Mouse (Mus musculus): ENCODE measurements at regions not wholly inside any gene's neighbourhood (a gene's known extent, or its start where the extent isn't known, plus 50 kb on each side); places are given as distances from the start of the nearest gene placed in this dataset.
A peak's percentile ranks its signal among the peaks of the same experiment; 100 is the strongest.

DNA sequence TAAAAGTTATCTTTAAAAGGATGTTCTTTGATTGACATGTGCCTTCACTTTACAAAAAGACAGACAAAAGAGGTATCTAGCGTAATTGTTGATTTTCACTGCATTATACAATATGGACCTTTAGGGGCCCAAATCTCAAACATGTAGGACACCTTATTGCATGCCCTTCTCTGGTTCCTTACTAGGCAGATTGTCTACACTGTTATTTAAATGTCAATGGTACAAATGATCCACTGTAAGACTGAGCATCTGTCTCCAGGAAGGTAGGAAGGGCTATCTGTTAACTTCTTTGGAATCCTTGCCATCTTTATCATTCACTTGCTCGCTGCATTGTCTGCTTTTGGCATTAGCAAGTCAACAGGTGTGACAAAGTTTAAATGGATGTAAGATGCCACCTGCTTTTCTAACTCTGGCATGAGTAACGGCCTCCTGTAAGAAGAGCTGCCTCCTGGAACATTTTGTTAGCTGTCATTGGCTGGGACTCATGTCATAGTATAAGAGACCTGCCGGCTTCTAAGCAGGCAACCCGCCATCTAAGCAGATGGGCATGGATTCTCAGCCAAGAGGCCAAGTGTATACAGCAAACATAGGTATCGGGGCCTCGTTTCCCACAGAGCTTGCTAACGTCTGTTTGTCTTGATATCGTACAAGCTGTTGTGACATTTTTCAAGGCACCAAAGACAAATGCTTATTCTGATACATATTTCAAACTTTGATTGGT lies 560.0 kb upstream of the Adgrl2 start:
- H3K4me2 ChIP-seq (ENCODE audit: low read depth, low read length): no peak overlapping the region
- 83% methylated on average over 9 of the region's 9 CpGs for WGBS
- H3K4me3 ChIP-seq (ENCODE audit: low read depth, low read length): no peak overlapping the region
- H3K27ac ChIP-seq (ENCODE audit: low read depth, low read length): no peak overlapping the region
- no peak for ATAC-seq (ENCODE audit: low read depth)
- no peaks in the 10 kb centered on the region for H3K9me3 ChIP-seq (ENCODE audit: control insufficient read depth, low read length)
- no peak overlapping the region for H3K9ac ChIP-seq (replicated peaks; ENCODE audit: low read depth, low read length)
- H3K36me3 ChIP-seq (ENCODE audit: control insufficient read depth, insufficient read depth, low read length): no peaks in the 10 kb centered on the region
- H3K4me1 ChIP-seq (ENCODE audit: control insufficient read depth, insufficient read depth, low read length): no peaks in the 10 kb centered on the region
- H3K27me3 ChIP-seq (ENCODE audit: control insufficient read depth, insufficient read depth, low read length): no peaks in the 10 kb centered on the region

DNA sequence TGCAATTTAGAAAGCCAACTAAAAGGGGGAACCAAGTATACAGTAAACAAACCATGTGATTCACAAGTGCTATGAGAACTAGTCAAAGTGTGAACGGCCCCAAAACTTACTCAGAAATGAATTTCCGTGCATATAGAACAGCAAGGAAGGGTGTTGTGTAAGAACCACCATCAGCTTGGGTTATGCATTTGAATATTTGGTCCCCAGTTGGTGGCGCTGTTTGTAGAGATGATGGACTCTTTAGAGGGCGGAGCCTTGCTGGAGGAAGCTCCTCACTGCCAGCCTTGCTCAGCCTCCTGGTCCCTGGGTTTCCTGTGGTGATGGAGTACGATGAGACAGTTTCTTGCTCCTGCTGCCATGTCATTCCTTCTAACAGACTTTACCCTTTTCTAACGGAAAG lies 556.7 kb upstream of the Adgrl2 start:
- no peaks in the 10 kb centered on the region for H3K4me1 ChIP-seq (ENCODE audit: control insufficient read depth, insufficient read depth, low read length)
- H3K27me3 ChIP-seq (ENCODE audit: control insufficient read depth, insufficient read depth, low read length): no peaks in the 10 kb centered on the region
- H3K4me3 ChIP-seq (ENCODE audit: low read depth, low read length): no peak overlapping the region
- no peaks in the 10 kb centered on the region for H3K36me3 ChIP-seq (ENCODE audit: control insufficient read depth, insufficient read depth, low read length)
- no peak overlapping the region for H3K27ac ChIP-seq (ENCODE audit: low read depth, low read length)
- ATAC-seq (ENCODE audit: low read depth): no peak
- no peak overlapping the region for H3K9ac ChIP-seq (replicated peaks; ENCODE audit: low read depth, low read length)
- H3K4me2 ChIP-seq (ENCODE audit: low read depth, low read length): no peak overlapping the region
- H3K9me3 ChIP-seq (ENCODE audit: control insufficient read depth, low read length): no peaks in the 10 kb centered on the region
- WGBS: 78% methylated on average over 6 of the region's 6 CpGs

DNA sequence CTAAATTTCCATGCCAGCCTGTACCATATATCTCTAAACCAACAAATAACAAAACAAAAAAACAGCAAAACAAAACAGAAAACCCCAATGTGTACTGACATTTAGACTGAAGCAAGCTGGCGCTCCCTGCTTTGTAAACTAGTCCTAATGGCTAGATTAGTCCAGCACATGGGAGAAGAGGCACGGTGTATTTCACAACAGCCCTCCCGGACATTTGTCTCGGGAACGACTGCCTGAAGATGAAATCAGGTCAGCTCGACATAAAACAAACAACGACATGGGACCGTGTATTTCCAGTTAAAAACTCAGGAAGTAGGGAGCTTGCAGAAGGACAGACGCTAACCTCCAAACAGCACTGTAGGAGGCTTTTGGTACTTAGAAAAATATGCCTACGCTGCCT lies 555.9 kb upstream of the Adgrl2 start:
- Histone ChIP-seq H3K4me2 (ENCODE audit: low read depth, low read length) (no peak overlapping the region), H3K9ac (replicated peaks; ENCODE audit: low read depth, low read length) (no peak overlapping the region), H3K4me3 (ENCODE audit: low read depth, low read length) (no peak overlapping the region), H3K9me3 (ENCODE audit: control insufficient read depth, low read length) (no peaks in the 10 kb centered on the region), H3K27ac (ENCODE audit: low read depth, low read length) (no peak overlapping the region), H3K4me1 (ENCODE audit: control insufficient read depth, insufficient read depth, low read length) (no peaks in the 10 kb centered on the region), H3K36me3 (ENCODE audit: control insufficient read depth, insufficient read depth, low read length) (no peaks in the 10 kb centered on the region), H3K27me3 (ENCODE audit: control insufficient read depth, insufficient read depth, low read length) (no peaks in the 10 kb centered on the region)
- WGBS: 61% methylated on average over 10 of the region's 10 CpGs
- no peak for ATAC-seq (ENCODE audit: low read depth)

DNA sequence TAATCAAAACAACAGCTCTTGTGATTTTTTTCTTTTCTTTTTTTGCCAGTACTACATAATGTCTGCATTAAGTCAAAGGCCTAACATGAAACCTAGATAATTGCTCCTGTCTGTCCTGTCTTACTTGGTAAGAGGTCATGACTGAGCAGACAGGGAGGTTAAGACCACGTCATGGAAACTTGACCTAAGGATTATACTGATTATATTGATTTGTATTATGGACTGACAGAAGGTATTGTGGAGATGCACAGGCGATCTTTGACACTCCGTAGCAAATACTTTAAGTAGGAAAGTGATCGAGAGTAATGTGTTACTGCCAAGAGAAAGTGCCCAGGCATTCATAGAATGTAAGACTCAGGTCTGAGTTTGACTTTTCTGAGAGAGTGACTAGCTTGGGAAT lies 543.8 kb upstream of the Adgrl2 start:
- H3K4me2 ChIP-seq (ENCODE audit: low read depth, low read length): no peak overlapping the region
- no peak overlapping the region for H3K4me3 ChIP-seq (ENCODE audit: low read depth, low read length)
- WGBS: 79% methylated on average over 4 of the region's 4 CpGs
- no peaks in the 10 kb centered on the region for H3K4me1 ChIP-seq (ENCODE audit: control insufficient read depth, insufficient read depth, low read length)
- no peak for ATAC-seq (ENCODE audit: low read depth)
- no peaks in the 10 kb centered on the region for H3K36me3 ChIP-seq (ENCODE audit: control insufficient read depth, insufficient read depth, low read length)
- no peak overlapping the region for H3K27ac ChIP-seq (ENCODE audit: low read depth, low read length)
- no peak overlapping the region for H3K9ac ChIP-seq (replicated peaks; ENCODE audit: low read depth, low read length)
- no peaks in the 10 kb centered on the region for H3K9me3 ChIP-seq (ENCODE audit: control insufficient read depth, low read length)
- no peaks in the 10 kb centered on the region for H3K27me3 ChIP-seq (ENCODE audit: control insufficient read depth, insufficient read depth, low read length)

DNA sequence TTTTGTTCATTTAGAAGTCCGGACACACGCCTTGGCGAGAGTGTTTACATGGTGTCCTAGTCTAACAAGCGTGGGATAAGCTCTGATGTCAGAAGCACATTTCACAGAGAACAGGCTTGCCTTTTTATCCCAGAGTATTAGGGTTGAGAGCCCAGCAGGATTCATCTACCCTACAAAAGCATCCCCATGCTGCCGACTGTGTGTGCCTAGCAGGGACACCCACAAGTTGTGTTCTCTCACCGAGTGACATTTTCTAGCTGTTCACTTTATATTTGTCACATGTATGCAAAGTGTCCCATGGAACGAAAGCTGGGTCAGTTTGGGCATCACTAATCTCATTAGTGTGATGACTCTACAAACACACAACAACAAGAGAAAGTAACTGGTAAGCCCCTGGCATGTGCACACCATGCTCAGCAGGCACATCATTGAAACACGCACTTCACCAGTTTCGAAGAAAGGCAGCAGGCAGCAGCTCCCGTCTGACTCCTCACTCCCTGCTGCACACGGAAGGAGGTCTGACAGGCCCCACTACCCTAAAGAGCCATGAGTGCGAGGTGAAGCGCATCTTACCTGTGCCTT lies 539.8 kb upstream of the Adgrl2 start:
- no peaks in the 10 kb centered on the region for H3K27me3 ChIP-seq (ENCODE audit: control insufficient read depth, insufficient read depth, low read length)
- ATAC-seq (ENCODE audit: low read depth): no peak

DNA sequence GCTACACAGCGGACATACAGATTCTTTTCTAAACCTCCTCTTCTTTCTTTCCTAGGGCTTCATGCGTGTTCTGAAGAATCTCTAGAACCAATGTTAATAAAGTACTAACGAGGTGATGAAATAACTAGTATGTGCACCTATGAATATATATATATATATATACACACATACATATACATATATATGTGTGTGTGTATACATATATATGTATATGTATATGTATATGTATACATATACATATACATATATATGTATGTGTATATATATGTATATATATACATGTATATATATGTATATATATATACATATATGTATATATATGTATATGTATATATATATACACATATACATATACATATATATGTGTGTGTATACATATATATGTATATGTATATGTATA lies 536.2 kb upstream of the Adgrl2 start:
- Histone ChIP-seq H3K27ac (ENCODE audit: low read depth, low read length) (no peak overlapping the region), H3K9me3 (ENCODE audit: control insufficient read depth, low read length) (no peaks in the 10 kb centered on the region), H3K4me1 (ENCODE audit: control insufficient read depth, insufficient read depth, low read length) (no peaks in the 10 kb centered on the region), H3K27me3 (ENCODE audit: control insufficient read depth, insufficient read depth, low read length) (no peaks in the 10 kb centered on the region), H3K9ac (replicated peaks; ENCODE audit: low read depth, low read length) (no peak overlapping the region), H3K36me3 (ENCODE audit: control insufficient read depth, insufficient read depth, low read length) (no peaks in the 10 kb centered on the region), H3K4me3 (ENCODE audit: low read depth, low read length) (no peak overlapping the region), H3K4me2 (ENCODE audit: low read depth, low read length) (no peak overlapping the region)
- no peak for ATAC-seq (ENCODE audit: low read depth)
- 93% methylated on average over 3 of the region's 3 CpGs for WGBS

More for the DNA sequence above, 539.8 kb upstream of the Adgrl2 start:
- 84% methylated on average over 13 of the region's 13 CpGs for WGBS
- Histone ChIP-seq H3K36me3 (ENCODE audit: control insufficient read depth, insufficient read depth, low read length) (no peaks in the 10 kb centered on the region), H3K9ac (replicated peaks; ENCODE audit: low read depth, low read length) (no peak overlapping the region), H3K9me3 (ENCODE audit: control insufficient read depth, low read length) (no peaks in the 10 kb centered on the region), H3K27ac (ENCODE audit: low read depth, low read length) (no peak overlapping the region), H3K4me1 (ENCODE audit: control insufficient read depth, insufficient read depth, low read length) (no peaks in the 10 kb centered on the region), H3K4me3 (ENCODE audit: low read depth, low read length) (no peak overlapping the region), H3K4me2 (ENCODE audit: low read depth, low read length) (no peak overlapping the region)

DNA sequence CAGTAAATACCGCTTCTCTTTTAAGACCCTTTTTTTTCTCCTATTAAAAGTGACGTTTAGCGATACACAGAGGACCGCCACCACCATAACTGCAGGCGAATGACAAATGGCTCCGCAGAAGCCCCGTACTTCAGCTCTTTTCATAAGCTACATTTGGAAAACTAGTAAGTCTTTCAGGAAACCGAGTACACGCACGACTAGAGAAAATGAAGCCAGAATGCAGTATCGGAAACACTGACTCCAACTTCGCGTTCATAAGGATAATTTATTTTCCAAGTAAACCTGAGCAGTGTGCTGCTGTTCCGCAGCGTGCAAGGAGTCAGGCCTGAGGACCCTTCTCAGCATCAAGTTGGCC lies 529.2 kb upstream of the Adgrl2 start:
- no peaks in the 10 kb centered on the region for H3K36me3 ChIP-seq (ENCODE audit: control insufficient read depth, insufficient read depth, low read length)
- 15% methylated on average over 15 of the region's 15 CpGs for WGBS
- 0 out of 2 replicates have a peak, but pooled peaks cover 4% of the 10 kb centered on the region for H3K4me1 ChIP-seq (ENCODE audit: control insufficient read depth, insufficient read depth, low read length)
- H3K27ac ChIP-seq (ENCODE audit: low read depth, low read length): no peak overlapping the region
- H3K9ac ChIP-seq (replicated peaks; ENCODE audit: low read depth, low read length): no peak overlapping the region; the same call in 1 of the 2 replicates
- peak overlapping the region; percentile 64 for H3K4me2 ChIP-seq (ENCODE audit: low read depth, low read length)
- no peaks in the 10 kb centered on the region for H3K9me3 ChIP-seq (ENCODE audit: control insufficient read depth, low read length)
- no peaks in the 10 kb centered on the region for H3K27me3 ChIP-seq (ENCODE audit: control insufficient read depth, insufficient read depth, low read length)
- 0 out of 2 replicates have a peak, but pooled peaks have one; percentile 17 for ATAC-seq (ENCODE audit: low read depth)
- peak overlapping the region; percentile 44 for H3K4me3 ChIP-seq (ENCODE audit: low read depth, low read length)

DNA sequence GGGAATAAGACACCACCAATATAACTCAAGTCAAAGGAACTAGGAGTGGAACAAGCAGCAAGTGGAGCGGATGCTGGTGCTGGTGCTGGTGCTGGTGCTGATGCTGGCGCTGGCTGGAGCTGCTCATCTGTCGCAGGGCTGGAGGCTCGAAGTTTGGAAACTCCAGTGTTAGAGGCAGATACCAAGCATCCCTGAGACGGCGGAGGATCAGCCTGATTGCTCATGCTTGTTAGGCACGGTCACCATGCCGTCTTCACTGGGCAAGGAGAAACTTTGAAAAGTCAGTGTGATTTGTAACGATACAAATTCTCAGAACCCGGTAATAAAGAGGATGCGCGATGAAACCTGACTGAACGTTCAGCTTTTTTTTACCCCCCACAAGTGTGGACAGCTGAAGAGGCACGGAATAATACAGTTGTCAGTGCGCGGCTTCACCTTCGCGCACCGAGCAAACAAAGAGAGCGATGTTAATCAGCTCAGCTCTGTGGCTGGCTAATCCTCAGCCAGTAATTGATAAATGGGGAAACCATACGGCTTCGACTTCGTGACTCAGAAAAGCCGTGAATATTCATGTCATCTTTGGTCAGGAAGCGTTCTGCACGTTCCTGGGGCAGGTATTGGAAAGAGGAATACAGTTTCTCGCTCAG lies 528.7 kb upstream of the Adgrl2 start:
- WGBS: 4% methylated on average over 27 of the region's 27 CpGs
- H3K4me2 ChIP-seq (ENCODE audit: low read depth, low read length): peak overlapping the region; percentile 64
- no peaks in the 10 kb centered on the region for H3K9me3 ChIP-seq (ENCODE audit: control insufficient read depth, low read length)
- H3K4me3 ChIP-seq (ENCODE audit: low read depth, low read length): peak overlapping the region; percentile 44
- no peaks in the 10 kb centered on the region for H3K27me3 ChIP-seq (ENCODE audit: control insufficient read depth, insufficient read depth, low read length)
- 0 out of 2 replicates have a peak, but pooled peaks cover 4% of the 10 kb centered on the region for H3K4me1 ChIP-seq (ENCODE audit: control insufficient read depth, insufficient read depth, low read length)
- H3K36me3 ChIP-seq (ENCODE audit: control insufficient read depth, insufficient read depth, low read length): no peaks in the 10 kb centered on the region
- H3K9ac ChIP-seq (replicated peaks; ENCODE audit: low read depth, low read length): peak overlapping the region; percentile 34; the same call in 1 of the 2 replicates
- ATAC-seq (ENCODE audit: low read depth): peak; percentile 65
- no peak overlapping the region for H3K27ac ChIP-seq (ENCODE audit: low read depth, low read length)

DNA sequence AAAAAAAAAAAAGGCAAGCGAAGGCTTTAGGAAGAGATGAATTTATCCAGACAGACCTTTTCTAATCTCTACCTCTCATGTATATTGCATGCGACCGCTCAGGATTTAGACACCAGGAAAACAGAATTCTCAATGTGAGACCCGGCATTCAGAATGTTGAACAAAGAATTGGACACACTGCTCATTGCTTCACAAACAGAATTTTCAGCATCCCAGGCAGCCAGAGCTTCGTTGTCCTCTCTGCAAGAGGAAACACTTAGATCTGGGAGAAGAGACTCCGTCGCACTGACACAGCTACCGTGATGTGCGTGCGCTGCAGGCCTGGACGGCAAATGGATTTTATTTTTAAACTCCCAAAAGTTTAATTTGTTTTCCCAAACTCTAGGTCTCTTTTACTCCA lies 527.2 kb upstream of the Adgrl2 start:
- Histone ChIP-seq H3K9ac (replicated peaks; ENCODE audit: low read depth, low read length) (no peak overlapping the region), H3K4me1 (ENCODE audit: control insufficient read depth, insufficient read depth, low read length) (0 out of 2 replicates have a peak, but pooled peaks cover 4% of the 10 kb centered on the region), H3K9me3 (ENCODE audit: control insufficient read depth, low read length) (no peaks in the 10 kb centered on the region), H3K27me3 (ENCODE audit: control insufficient read depth, insufficient read depth, low read length) (no peaks in the 10 kb centered on the region), H3K36me3 (ENCODE audit: control insufficient read depth, insufficient read depth, low read length) (no peaks in the 10 kb centered on the region), H3K4me3 (ENCODE audit: low read depth, low read length) (no peak overlapping the region), H3K4me2 (ENCODE audit: low read depth, low read length) (no peak overlapping the region), H3K27ac (ENCODE audit: low read depth, low read length) (no peak overlapping the region)
- ATAC-seq (ENCODE audit: low read depth): no peak
- WGBS: 51% methylated on average over 11 of the region's 11 CpGs
